Mouse (Mus musculus) left cerebral cortex, postnatal 25 days (tissue): ENCODE data around the gene Psmb3. TPM values are rescaled to one million over a fixed set of nuclear protein-coding genes. Genes with fewer than 3 reads are reported as not detected.
"Not testable (repeated sequence)": the region's sequence is repeated elsewhere in the genome, so short reads cannot be mapped to it uniquely, and the experiment has no call there.

Experiments used
- DNase-seq, 2 experiments: peaks; one replicate each; pipeline ENCODE4 v3.0.0; 2022; ENCODE audit warnings: low spot score in 2 of 2, mixed read lengths in 1 of 2
- intact Hi-C: fragments of 180-260 bp; cut with DNase I; formaldehyde crosslinking; loops from one replicate; pipeline ENCODE4 v1.15.1; 2025
- total RNA-seq, 2 experiments: library from RNA; stranded (reverse); gene quantifications; 2 replicates each; pipeline ENCODE4 v1.2.3; 2021

Gene Psmb3
- 100 to 1,000 TPM; 119 to 124 TPM for total RNA-seq

- intact Hi-C loops, result no loop called here
These were observed at the start of gene Psmb3 for GRCm38 (mm10) chr11:97703039-97703826. Psmb3 (plus strand) TSS chr11:97703399.

GRCm38 (mm10) chr11:97654210-97654609 is 49.0 kb upstream of the Psmb3 start:
- no peak for DNase-seq

More at GRCm38 (mm10) chr11:97703039-97703826, at the start of gene Psmb3:
- peak; percentile 100 for DNase-seq

GRCm38 (mm10) chr11:97656269-97656971 is 46.8 kb upstream of the Psmb3 start:
- DNase-seq, result no peak
- intact Hi-C loops, result no loop called here

More at GRCm38 (mm10) chr11:97654210-97654609, 49.0 kb upstream of the Psmb3 start:
- intact Hi-C loops, result no loop called here

GRCm38 (mm10) chr11:97657184-97657945 is 45.8 kb upstream of the Psmb3 start:
- intact Hi-C loops, result no loop called here
- no peak for DNase-seq

- DNase-seq, intact Hi-C loops: not testable (repeated sequence)
These were observed 45.2 kb upstream of the Psmb3 start for GRCm38 (mm10) chr11:97657967-97658366.

- intact Hi-C loops, result no loop called here
- no peak for DNase-seq
These were observed 44.4 kb upstream of the Psmb3 start for GRCm38 (mm10) chr11:97658751-97659266.

GRCm38 (mm10) chr11:97659267-97659989 is 43.8 kb upstream of the Psmb3 start:
- DNase-seq, result no peak
- intact Hi-C loops, result no loop called here

- DNase-seq, result peak; percentile 78 to 84
- intact Hi-C loops, result loop anchor here (5.0 kb wide), 1 partner anchor 37 kb away; no protein-coding TSS in a partner anchor
These were observed 43.0 kb upstream of the Psmb3 start for GRCm38 (mm10) chr11:97659990-97660714.

- no peak for DNase-seq
- intact Hi-C loops, result loop anchor here (5.0 kb wide), 1 partner anchor 36 kb away; no protein-coding TSS in a partner anchor
These were observed 42.2 kb upstream of the Psmb3 start for GRCm38 (mm10) chr11:97660734-97661647.

- intact Hi-C loops, result loop anchor here (5.0 kb wide), 1 partner anchor 36 kb away; no protein-coding TSS in a partner anchor
- no peak for DNase-seq
These were observed 41.5 kb upstream of the Psmb3 start for GRCm38 (mm10) chr11:97661648-97662133.

GRCm38 (mm10) chr11:97662207-97662892 is 40.8 kb upstream of the Psmb3 start:
- DNase-seq, result no peak
- intact Hi-C loops, result loop anchor here (5.0 kb wide), 1 partner anchor 35 kb away; no protein-coding TSS in a partner anchor

- intact Hi-C loops, result loop anchor here (1.0 to 5.0 kb wide), 2 partner anchors 33 to 34 kb away; no protein-coding TSS in a partner anchor
These were observed 40.2 kb upstream of the Psmb3 start, which contains the start of gene Mllt6 for GRCm38 (mm10) chr11:97662893-97663527. Mllt6 (plus strand) TSS chr11:97663414.

GRCm38 (mm10) chr11:97663528-97664338 is 39.5 kb upstream of the Psmb3 start:
- DNase-seq, result no peak
- intact Hi-C loops, result loop anchor here (1.0 to 5.0 kb wide), 2 partner anchors 33 to 34 kb away; no protein-coding TSS in a partner anchor

More at GRCm38 (mm10) chr11:97662893-97663527, 40.2 kb upstream of the Psmb3 start, which contains the start of gene Mllt6:
- peak; percentile 70 to 80 for DNase-seq

GRCm38 (mm10) chr11:97664339-97664665 is 38.9 kb upstream of the Psmb3 start:
- DNase-seq, result no peak
- intact Hi-C loops, result loop anchor here (5.0 kb wide), 1 partner anchor 33 kb away; no protein-coding TSS in a partner anchor

GRCm38 (mm10) chr11:97664771-97665240 is 38.4 kb upstream of the Psmb3 start:
- DNase-seq, result no peak
- intact Hi-C loops, result loop anchor here (5.0 kb wide), 1 partner anchor 32 kb away; no protein-coding TSS in a partner anchor
